Mouse (Mus musculus) thymus, adult 2 months (tissue): ENCODE data around the gene Gm28035.
A peak's percentile ranks its signal among the peaks of the same experiment; 100 is the strongest.

ENCODE experiments used
- CTCF ChIP-seq: fragments of 200-500 bp; IDR thresholded peaks from 2 replicates; pipeline ENCODE4 v1.5.1; 2012; ENCODE audit warnings: mild to moderate bottlenecking, control low read depth, low read length, moderate library complexity, borderline replicate concordance; ENCODE audit not compliant: control insufficient read depth, poor library complexity, insufficient read depth; ENCODE audit errors: extremely low read depth
- POLR2A ChIP-seq: fragments of 200-500 bp; IDR thresholded peaks from 2 replicates; pipeline ENCODE4 v1.6.1; 2012; ENCODE audit warnings: mild to moderate bottlenecking, low read length, control low read depth, moderate library complexity; ENCODE audit not compliant: control insufficient read depth, poor library complexity, insufficient read depth; ENCODE audit errors: extremely low read depth

DNA sequence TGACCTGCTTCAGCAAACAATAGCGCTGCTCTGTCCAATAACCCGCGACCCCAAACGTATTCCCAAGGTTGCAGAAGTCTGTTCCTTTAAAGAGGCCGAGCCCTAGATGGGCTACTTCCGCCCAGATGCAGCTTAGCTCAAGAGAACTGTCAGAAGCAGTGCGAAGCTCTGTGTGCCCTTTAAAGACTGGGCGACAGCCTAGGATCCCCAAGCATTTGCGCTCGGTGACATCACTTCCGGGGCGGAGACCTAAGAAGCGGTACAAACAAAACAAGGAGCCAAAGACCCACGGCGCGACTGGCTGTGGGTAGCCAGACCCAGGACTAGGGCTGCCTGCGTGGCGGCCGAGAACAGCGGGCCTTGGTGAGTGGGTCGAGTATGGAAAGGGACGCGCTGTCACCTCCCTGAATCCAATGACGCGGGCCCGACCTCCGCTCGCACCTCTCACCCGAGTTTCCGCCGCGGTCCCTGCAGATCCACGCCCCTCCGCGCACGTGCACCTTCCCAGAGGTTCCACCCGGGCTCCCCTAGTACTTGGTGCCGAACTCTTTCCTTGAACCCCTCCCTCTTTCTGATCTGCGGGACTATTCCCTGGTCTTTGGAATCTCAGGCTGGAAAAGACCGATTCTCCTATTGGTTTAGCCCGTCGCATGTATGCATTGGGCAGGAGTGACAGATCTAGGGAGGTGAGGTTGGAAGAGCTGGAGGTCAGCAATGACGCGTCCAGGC is 34.6 kb upstream of the Gm28035 start, which contains the start of gene Kyat1:
- no peak for TF ChIP-seq CTCF
- peak; percentile 44; the same call in 1 of the 2 replicates for TF ChIP-seq POLR2A
